Mouse (Mus musculus): ENCODE data around the gene Ptprk.

- TF ChIP-seq CTCF (IDR thresholded peaks at IDR 0.05; ENCODE audit: control insufficient read depth, insufficient read depth, low read length) (no peak), POLR2A (IDR thresholded peaks at IDR 0.05; ENCODE audit: borderline replicate concordance, control insufficient read depth, low read depth, low read length) (no peak)
Observed at GRCm38 (mm10) chr10:28590822-28591221, 516.2 kb downstream of the Ptprk start.

Measured in bone marrow, adult 2 months (tissue).